Mouse (Mus musculus) neural tube, embryonic 11.5 days (tissue): ENCODE measurements around the gene Adsl. TPM values are rescaled to one million over a fixed set of nuclear protein-coding genes. Genes with fewer than 3 reads are reported as not detected.
"Not testable (repeated sequence)": the region's sequence is repeated elsewhere in the genome, so short reads cannot be mapped to it uniquely, and the experiment has no call there.

ENCODE experiments used
- ATAC-seq: fragments of 200-750 bp; cut with Nextera tagmentation; 2 replicates; pipeline ENCODE4 v1.8.0; 2017; ENCODE audit warnings: moderate number of reproducible peaks, mild to moderate bottlenecking, moderate TSS enrichment, moderate library complexity; ENCODE audit not compliant: insufficient read depth, low FRiP score, low TSS enrichment
- DNase-seq: peaks from one replicate; pipeline ENCODE4 v3.0.0-alpha.2; 2015; ENCODE audit warnings: low spot score
- H3K27ac ChIP-seq: fragments of 300-500 bp; sonication (generic); 2 replicates; pipeline ENCODE4 v1.5.1; 2014; ENCODE audit warnings: low read depth, mild to moderate bottlenecking, low read length
- H3K27me3 ChIP-seq: fragments of 300-500 bp; sonication (generic); 2 replicates; pipeline ENCODE4 v1.6.1; 2014; ENCODE audit warnings: mild to moderate bottlenecking, low read length, mixed read lengths; ENCODE audit not compliant: control insufficient read depth, insufficient read depth
- H3K36me3 ChIP-seq: fragments of 300-500 bp; sonication (generic); 2 replicates; pipeline ENCODE4 v1.6.1; 2014; ENCODE audit warnings: mild to moderate bottlenecking, low read length, moderate library complexity, mixed read lengths; ENCODE audit not compliant: control insufficient read depth, insufficient read depth
- H3K4me1 ChIP-seq: fragments of 300-500 bp; sonication (generic); 2 replicates; pipeline ENCODE4 v1.6.1; 2014; ENCODE audit warnings: low read length, mixed read lengths; ENCODE audit not compliant: control insufficient read depth, insufficient read depth
- H3K4me2 ChIP-seq: fragments of 300-500 bp; sonication (generic); 2 replicates; pipeline ENCODE4 v1.6.1; 2014; ENCODE audit warnings: low read depth, mild to moderate bottlenecking, moderate library complexity
- H3K4me3 ChIP-seq: fragments of 300-500 bp; sonication (generic); 2 replicates; pipeline ENCODE4 v1.5.1; 2014; ENCODE audit warnings: low read depth, low read length
- H3K9ac ChIP-seq: fragments of 300-500 bp; sonication (generic); 2 replicates; pipeline ENCODE4 v1.6.1; 2014; ENCODE audit warnings: mild to moderate bottlenecking, low read length
- H3K9me3 ChIP-seq: fragments of 300-500 bp; sonication (generic); 2 replicates; pipeline ENCODE4 v1.6.1; 2016; ENCODE audit warnings: low read length; ENCODE audit not compliant: control insufficient read depth
- WGBS: fragments of 180-500 bp; shearing (Covaris S2); extraction: QIAGEN DNeasy Blood & Tissue Kit; methylation state at CpG from one replicate; pipeline ENCODE4 v1.1.7; 2014; 5-methylcytosine and 5-hydroxymethylcytosine counted together
- polyA plus RNA-seq: library from polyadenylated mRNA; unstranded; fragments of >200 nt; fragmentation: Nextera tagmentation; extraction: Ambion mirVana; gene quantifications from 2 replicates; pipeline ENCODE4 v1.2.1, GENCODE M21; 2014

The Adsl gene
- polyA plus RNA-seq, 1 experiment from 2014 or later, result 162 TPM

DNA sequence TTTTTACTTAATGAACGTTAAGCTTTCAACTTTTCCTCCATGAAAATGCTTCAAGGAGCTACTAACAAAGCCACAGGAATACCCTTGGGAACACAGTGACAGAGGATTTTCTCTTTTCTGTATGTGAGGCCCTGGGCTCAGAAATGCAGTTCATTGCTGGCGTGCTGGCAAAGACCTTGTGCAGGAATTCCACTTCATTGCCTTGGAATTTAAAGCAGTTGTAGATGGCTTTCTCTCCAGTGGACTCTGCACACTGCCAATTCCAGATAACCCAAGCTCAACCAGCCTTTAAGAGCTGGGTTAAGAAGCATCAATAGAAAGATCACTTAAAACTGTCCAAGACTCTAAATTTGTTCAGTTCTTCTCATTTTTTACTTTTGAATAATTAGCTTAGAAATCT, 32.4 kb upstream of the Adsl start:
- 89% methylated on average over 2 of the region's 2 CpGs for WGBS
- DNase-seq (no peak), ATAC-seq (no peak)
- no peaks in the 10 kb centered on the region for H3K4me1 ChIP-seq
- H3K4me2 ChIP-seq, result no peak overlapping the region
- H3K4me3 ChIP-seq, result no peak overlapping the region
- no peak overlapping the region for H3K27ac ChIP-seq
- H3K9me3 ChIP-seq, result no peaks in the 10 kb centered on the region
- H3K9ac ChIP-seq, result no peak overlapping the region
- H3K27me3 ChIP-seq, result no peaks in the 10 kb centered on the region
- H3K36me3 ChIP-seq, result peaks cover 20% of the 10 kb centered on the region

- Histone ChIP-seq H3K36me3 (peaks cover 19% of the 10 kb centered on the region), H3K4me1 (no peaks in the 10 kb centered on the region)
- WGBS, result 95% methylated on average over 7 of the region's 7 CpGs
Measured at GRCm38 (mm10) chr15:80916621-80917020, 31.7 kb upstream of the Adsl start.

DNA sequence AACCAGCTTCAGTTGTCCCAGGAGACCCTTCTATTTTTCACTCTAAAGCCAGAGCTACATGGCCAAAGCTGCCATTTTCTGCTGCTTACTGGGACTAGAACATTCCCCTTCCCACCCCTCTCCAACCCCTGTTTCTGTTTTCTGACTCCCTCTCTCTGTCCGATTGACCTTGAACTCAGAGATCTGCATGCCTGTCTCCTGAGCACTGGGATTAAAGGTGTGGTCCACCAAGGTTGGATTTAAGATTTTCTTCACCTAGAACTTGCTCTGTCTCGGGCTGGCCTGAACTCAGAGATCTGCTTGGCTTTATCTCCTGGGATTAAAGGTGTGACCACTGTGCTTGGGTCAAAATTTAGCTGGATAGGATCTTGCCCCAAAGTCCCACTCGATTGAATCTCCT, 27.9 kb upstream of the Adsl start:
- Histone ChIP-seq H3K4me3 (no peak overlapping the region), H3K27me3 (no peaks in the 10 kb centered on the region), H3K9me3 (no peaks in the 10 kb centered on the region), H3K4me2 (no peak overlapping the region), H3K4me1 (no peaks in the 10 kb centered on the region), H3K27ac (no peak overlapping the region), H3K36me3 (peaks cover 17% of the 10 kb centered on the region), H3K9ac (no peak overlapping the region)
- DNase-seq (no peak), ATAC-seq (no peak)
- 97% methylated on average over 3 of the region's 3 CpGs for WGBS

More at GRCm38 (mm10) chr15:80916621-80917020, 31.7 kb upstream of the Adsl start:
- DNase-seq, result no peak
- Histone ChIP-seq H3K4me3 (no peak overlapping the region), H3K9ac (no peak overlapping the region), H3K9me3 (no peaks in the 10 kb centered on the region), H3K4me2 (no peak overlapping the region), H3K27ac (no peak overlapping the region), H3K27me3 (no peaks in the 10 kb centered on the region)
- ATAC-seq, result no peak

DNA sequence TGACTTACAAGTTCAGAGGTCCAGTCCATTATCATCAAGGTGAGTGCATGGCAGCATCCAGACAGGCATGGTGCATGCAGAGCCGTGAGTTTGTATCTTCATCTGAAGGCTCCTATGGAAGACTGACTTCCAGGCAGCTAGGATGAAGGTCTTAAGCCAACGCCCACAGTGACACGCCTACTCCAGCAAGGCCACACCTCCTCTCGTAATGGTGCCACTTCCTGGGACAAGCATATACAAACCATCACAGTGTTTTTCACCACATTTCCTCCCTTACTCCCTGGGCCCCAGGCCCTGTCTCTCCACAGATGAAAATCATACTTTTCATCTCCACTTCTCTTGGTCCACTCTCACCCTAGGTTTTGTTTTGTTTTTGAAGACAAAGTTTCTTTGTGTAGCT, 26.5 kb upstream of the Adsl start:
- ATAC-seq (no peak), DNase-seq (no peak)
- H3K9ac ChIP-seq, result no peak overlapping the region
- H3K4me3 ChIP-seq, result no peak overlapping the region
- peaks cover 15% of the 10 kb centered on the region for H3K36me3 ChIP-seq
- H3K27ac ChIP-seq, result no peak overlapping the region
- H3K27me3 ChIP-seq, result no peaks in the 10 kb centered on the region
- no peaks in the 10 kb centered on the region for H3K4me1 ChIP-seq
- no peak overlapping the region for H3K4me2 ChIP-seq
- 89% methylated on average over 4 of the region's 4 CpGs for WGBS
- no peaks in the 10 kb centered on the region for H3K9me3 ChIP-seq

GRCm38 (mm10) chr15:80924211-80924610, 24.1 kb upstream of the Adsl start:
- ATAC-seq (no peak), DNase-seq (no peak)
- Histone ChIP-seq H3K4me2 (no peak overlapping the region), H3K27ac (no peak overlapping the region), H3K4me3 (no peak overlapping the region), H3K9ac (no peak overlapping the region), H3K9me3 (no peaks in the 10 kb centered on the region), H3K4me1 (no peaks in the 10 kb centered on the region), H3K27me3 (no peaks in the 10 kb centered on the region), H3K36me3 (peaks cover 15% of the 10 kb centered on the region)
- 95% methylated on average over 2 of the region's 2 CpGs for WGBS

DNA sequence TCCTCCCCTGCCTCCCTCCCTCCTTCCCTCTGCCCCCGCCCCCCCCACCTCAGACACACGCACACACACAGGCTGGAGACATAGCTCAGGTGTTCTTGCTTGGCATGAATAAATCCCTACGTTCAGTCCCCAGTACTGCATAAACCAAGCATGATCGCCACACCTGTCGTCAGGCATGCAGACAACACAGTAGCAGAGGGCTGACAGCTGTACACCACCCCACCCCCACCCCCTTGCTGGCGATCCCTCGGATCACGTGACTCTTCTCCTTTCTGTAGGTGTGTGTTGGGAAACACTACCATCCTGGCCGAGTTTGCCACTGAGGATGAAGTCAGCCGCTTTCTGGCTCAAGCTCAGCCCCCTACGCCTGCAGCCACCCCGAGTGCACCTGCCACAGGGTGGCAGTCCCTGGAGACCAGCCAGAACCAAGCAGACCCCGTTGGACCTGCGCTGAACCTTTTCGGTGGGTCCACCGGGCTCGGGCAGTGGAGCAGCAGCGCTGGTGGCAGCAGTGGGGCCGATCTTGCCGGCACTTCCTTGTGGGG, 19.4 kb upstream of the Adsl start:
- DNase-seq (no peak), ATAC-seq (no peak)
- H3K9ac ChIP-seq, result no peak overlapping the region
- no peaks in the 10 kb centered on the region for H3K4me1 ChIP-seq
- 90% methylated on average over 20 of the region's 20 CpGs for WGBS
- no peak overlapping the region for H3K4me3 ChIP-seq
- no peaks in the 10 kb centered on the region for H3K27me3 ChIP-seq
- H3K27ac ChIP-seq, result no peak overlapping the region
- no peaks in the 10 kb centered on the region for H3K9me3 ChIP-seq
- peaks cover 9% of the 10 kb centered on the region for H3K36me3 ChIP-seq
- no peak overlapping the region for H3K4me2 ChIP-seq

- H3K36me3 ChIP-seq, result peaks cover 7% of the 10 kb centered on the region
- no peak overlapping the region for H3K9ac ChIP-seq
- 48% methylated on average over 14 of the region's 16 CpGs for WGBS
- no peaks in the 10 kb centered on the region for H3K4me1 ChIP-seq
- no peak overlapping the region for H3K4me3 ChIP-seq
- ATAC-seq (no peak), DNase-seq (peak; percentile 34)
- no peaks in the 10 kb centered on the region for H3K9me3 ChIP-seq
- H3K4me2 ChIP-seq, result no peak overlapping the region
- H3K27me3 ChIP-seq, result no peaks in the 10 kb centered on the region
- H3K27ac ChIP-seq, result no peak overlapping the region
Measured at GRCm38 (mm10) chr15:80930048-80930571, 18.2 kb upstream of the Adsl start.

DNA sequence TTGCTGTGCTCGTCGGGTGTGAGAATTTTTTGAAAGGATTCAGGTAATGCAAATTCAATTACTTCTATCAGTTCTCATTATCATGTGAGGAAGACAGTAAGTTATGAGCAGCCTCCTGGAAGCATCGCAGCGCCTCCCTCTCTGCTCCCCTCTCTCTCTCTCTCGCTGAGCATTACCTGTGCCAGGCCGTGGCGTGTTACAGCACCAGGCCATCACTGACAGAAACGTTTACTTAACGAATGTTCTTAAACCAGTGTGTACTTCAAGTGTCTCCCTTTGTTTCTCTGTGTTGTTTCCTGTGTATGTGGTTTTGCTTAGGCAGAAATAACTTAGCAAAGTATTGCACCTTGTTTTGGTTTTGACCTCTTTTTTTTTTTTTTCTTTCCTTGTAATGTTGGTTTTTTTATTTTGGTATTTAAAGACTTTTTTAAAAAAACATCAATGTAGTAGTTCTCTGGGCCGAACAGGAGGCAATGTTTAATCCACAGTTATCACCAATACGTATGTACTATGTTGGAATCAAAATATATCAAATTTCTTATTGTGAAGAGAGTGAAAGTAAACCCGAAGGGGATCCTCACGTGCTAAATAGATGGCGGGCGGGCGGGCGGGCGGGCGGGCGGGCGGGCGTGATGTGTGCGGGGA, 17.5 kb upstream of the Adsl start:
- DNase-seq, ATAC-seq, H3K9me3 ChIP-seq, H3K4me1 ChIP-seq, H3K9ac ChIP-seq, H3K27ac ChIP-seq, H3K27me3 ChIP-seq, H3K4me2 ChIP-seq, H3K4me3 ChIP-seq, H3K36me3 ChIP-seq: not testable (repeated sequence)
- 96% methylated on average over 23 of the region's 23 CpGs for WGBS

- peaks cover 7% of the 10 kb centered on the region for H3K36me3 ChIP-seq
- WGBS, result 90% methylated on average over 9 of the region's 9 CpGs
Measured at GRCm38 (mm10) chr15:80931345-80931960, 16.8 kb upstream of the Adsl start.

More at GRCm38 (mm10) chr15:80931345-80931960, 16.8 kb upstream of the Adsl start:
- no peak for ATAC-seq
- H3K4me1 ChIP-seq, result no peaks in the 10 kb centered on the region
- H3K4me3 ChIP-seq, result no peak overlapping the region
- H3K9me3 ChIP-seq, result no peaks in the 10 kb centered on the region
- H3K27ac ChIP-seq, result no peak overlapping the region
- H3K27me3 ChIP-seq, result no peaks in the 10 kb centered on the region
- H3K9ac ChIP-seq, result no peak overlapping the region
- no peak for DNase-seq
- no peak overlapping the region for H3K4me2 ChIP-seq
